Mouse (Mus musculus) lung, embryonic 16.5 days (tissue): ENCODE results near the gene Mtfp1. TPM values are rescaled to one million over a fixed set of nuclear protein-coding genes. Genes with fewer than 3 reads are reported as not detected.

Experiments used
- ATAC-seq: fragments of 200-750 bp; cut with Nextera tagmentation; 2 replicates; pipeline ENCODE4 v1.8.0; 2017; ENCODE audit warnings: low read depth, mild to moderate bottlenecking, moderate library complexity
- H3K27ac ChIP-seq: fragments of 300-500 bp; sonication (generic); 2 replicates; pipeline ENCODE4 v1.5.1; 2014; ENCODE audit warnings: mild to moderate bottlenecking, control low read depth, low read length
- H3K27me3 ChIP-seq: fragments of 300-500 bp; sonication (generic); 2 replicates; pipeline ENCODE4 v1.6.1; 2014; ENCODE audit warnings: low read depth, low read length, mixed read lengths; ENCODE audit not compliant: control insufficient read depth, insufficient read depth
- H3K36me3 ChIP-seq: fragments of 300-500 bp; sonication (generic); 2 replicates; pipeline ENCODE4 v1.6.1; 2014; ENCODE audit warnings: low read length; ENCODE audit not compliant: control insufficient read depth, insufficient read depth
- H3K4me1 ChIP-seq: fragments of 300-500 bp; sonication (generic); replicated peaks from 2 replicates; pipeline ENCODE4 v1.6.1; 2014; ENCODE audit warnings: low read length, mixed read lengths; ENCODE audit not compliant: control insufficient read depth, insufficient read depth
- H3K4me2 ChIP-seq: fragments of 300-500 bp; sonication (generic); 2 replicates; pipeline ENCODE4 v1.6.1; 2014; ENCODE audit warnings: low read depth, low read length, control low read depth
- H3K4me3 ChIP-seq: fragments of 300-500 bp; sonication (generic); 2 replicates; pipeline ENCODE4 v1.5.1; 2014; ENCODE audit warnings: mild to moderate bottlenecking, low read length, control low read depth
- H3K9ac ChIP-seq: fragments of 300-500 bp; sonication (generic); 2 replicates; pipeline ENCODE4 v1.6.1; 2014; ENCODE audit warnings: low read length, control low read depth
- H3K9me3 ChIP-seq: fragments of 300-500 bp; sonication (generic); 2 replicates; pipeline ENCODE4 v1.6.1; 2016; ENCODE audit warnings: low read length; ENCODE audit not compliant: control insufficient read depth
- WGBS: fragments of 180-500 bp; shearing (Covaris S2); extraction: QIAGEN DNeasy Blood & Tissue Kit; methylation state at CpG from one replicate; pipeline ENCODE4 v1.1.7; 2014; 5-methylcytosine and 5-hydroxymethylcytosine counted together
- polyA plus RNA-seq: library from polyadenylated mRNA; unstranded; fragments of >200 nt; fragmentation: Nextera tagmentation; extraction: Ambion mirVana; gene quantifications from 2 replicates; pipeline ENCODE4 v1.2.1, GENCODE M21; 2015

Gene Mtfp1
- polyA plus RNA-seq, 1 experiment from 2014 or later: 9.6 TPM

GRCm38 (mm10) chr11:4096054-4096984, 1.1 kb upstream of the Mtfp1 start:
- peak; percentile 96 for ATAC-seq
- Histone ChIP-seq H3K4me3 (peak overlapping the region; percentile 62), H3K4me1 (peaks cover 19% of the 10 kb centered on the region), H3K27me3 (no peaks in the 10 kb centered on the region), H3K27ac (peak overlapping the region; percentile 93), H3K9ac (peak overlapping the region; percentile 83), H3K4me2 (peak overlapping the region; percentile 92), H3K36me3 (peaks cover 8% of the 10 kb centered on the region), H3K9me3 (no peaks in the 10 kb centered on the region)
- WGBS: 2% methylated on average over 45 of the region's 45 CpGs

GRCm38 (mm10) chr11:4094378-4095170, 671 bp downstream of the Mtfp1 start:
- ATAC-seq: no peak
- 9% methylated on average over 22 of the region's 24 CpGs for WGBS
- peak overlapping the region; percentile 72 for H3K27ac ChIP-seq
- H3K4me3 ChIP-seq: peak overlapping the region; percentile 62
- no peaks in the 10 kb centered on the region for H3K27me3 ChIP-seq
- H3K4me2 ChIP-seq: peak overlapping the region; percentile 81
- H3K4me1 ChIP-seq: peaks cover 19% of the 10 kb centered on the region
- H3K9me3 ChIP-seq: no peaks in the 10 kb centered on the region
- peak overlapping the region; percentile 74 for H3K9ac ChIP-seq
- H3K36me3 ChIP-seq: peaks cover 12% of the 10 kb centered on the region

- H3K36me3 ChIP-seq: peaks cover 12% of the 10 kb centered on the region
- no peaks in the 10 kb centered on the region for H3K9me3 ChIP-seq
- H3K4me1 ChIP-seq: peaks cover 19% of the 10 kb centered on the region
- 77% methylated on average over 18 of the region's 18 CpGs for WGBS
- no peak for ATAC-seq
- 0 out of 2 replicates have a peak overlapping the region, but pooled peaks have one; percentile 62 for H3K4me3 ChIP-seq
- peak overlapping the region; percentile 81; the same call in 1 of the 2 replicates for H3K4me2 ChIP-seq
- H3K27ac ChIP-seq: no peak overlapping the region
- H3K9ac ChIP-seq: no peak overlapping the region
- H3K27me3 ChIP-seq: no peaks in the 10 kb centered on the region
Measured at GRCm38 (mm10) chr11:4093459-4094377, 1.5 kb downstream of the Mtfp1 start.

GRCm38 (mm10) chr11:4087267-4087666, 8.0 kb downstream of the Mtfp1 start:
- WGBS: 62% methylated on average over 2 of the region's 2 CpGs
- H3K9ac ChIP-seq: no peak overlapping the region

GRCm38 (mm10) chr11:4086246-4086645, 9.0 kb downstream of the Mtfp1 start:
- H3K4me2 ChIP-seq: no peak overlapping the region
- ATAC-seq: no peak

More at GRCm38 (mm10) chr11:4087267-4087666, 8.0 kb downstream of the Mtfp1 start:
- no peak for ATAC-seq
- Histone ChIP-seq H3K4me1 (no peaks in the 10 kb centered on the region), H3K9me3 (no peaks in the 10 kb centered on the region), H3K27me3 (no peaks in the 10 kb centered on the region), H3K36me3 (peaks cover 12% of the 10 kb centered on the region), H3K4me2 (no peak overlapping the region), H3K4me3 (no peak overlapping the region), H3K27ac (no peak overlapping the region)

GRCm38 (mm10) chr11:4083316-4084078, 11.7 kb downstream of the Mtfp1 start:
- Histone ChIP-seq H3K9ac (no peak overlapping the region), H3K27me3 (no peaks in the 10 kb centered on the region), H3K4me1 (no peaks in the 10 kb centered on the region), H3K9me3 (no peaks in the 10 kb centered on the region), H3K4me2 (no peak overlapping the region), H3K36me3 (no peaks in the 10 kb centered on the region), H3K4me3 (no peak overlapping the region), H3K27ac (no peak overlapping the region)
- ATAC-seq: 0 out of 2 replicates have a peak, but pooled peaks have one; percentile 20
- WGBS: 29% methylated on average over 5 of the region's 5 CpGs

More at GRCm38 (mm10) chr11:4086246-4086645, 9.0 kb downstream of the Mtfp1 start:
- Histone ChIP-seq H3K9me3 (no peaks in the 10 kb centered on the region), H3K4me1 (no peaks in the 10 kb centered on the region), H3K4me3 (no peak overlapping the region), H3K36me3 (peaks cover 4% of the 10 kb centered on the region), H3K27me3 (no peaks in the 10 kb centered on the region), H3K27ac (no peak overlapping the region), H3K9ac (no peak overlapping the region)
- WGBS: 57% methylated on average over 1 of the region's 1 CpGs

GRCm38 (mm10) chr11:4080219-4080618, 15.0 kb downstream of the Mtfp1 start:
- ATAC-seq: 0 out of 2 replicates have a peak, but pooled peaks have one; percentile 36
- Histone ChIP-seq H3K9ac (no peak overlapping the region), H3K27me3 (no peaks in the 10 kb centered on the region), H3K4me2 (no peak overlapping the region), H3K36me3 (no peaks in the 10 kb centered on the region), H3K4me1 (no peaks in the 10 kb centered on the region), H3K27ac (no peak overlapping the region), H3K4me3 (no peak overlapping the region), H3K9me3 (no peaks in the 10 kb centered on the region)
- 6% methylated on average over 4 of the region's 4 CpGs for WGBS

GRCm38 (mm10) chr11:4078267-4078933, 16.8 kb downstream of the Mtfp1 start:
- Histone ChIP-seq H3K27me3 (no peaks in the 10 kb centered on the region), H3K27ac (no peak overlapping the region), H3K9ac (no peak overlapping the region), H3K36me3 (no peaks in the 10 kb centered on the region), H3K4me1 (no peaks in the 10 kb centered on the region), H3K9me3 (no peaks in the 10 kb centered on the region), H3K4me2 (no peak overlapping the region), H3K4me3 (no peak overlapping the region)
- no peak for ATAC-seq
- 69% methylated on average over 7 of the region's 7 CpGs for WGBS
